Mouse (Mus musculus) gastrocnemius, postnatal 14 days (tissue): Measurements from ENCODE around the gene Bsnd. TPM values are rescaled to one million over a fixed set of nuclear protein-coding genes. Genes with fewer than 3 reads are reported as not detected.

Source experiments
- DNase-seq: peaks from one replicate; pipeline ENCODE4 v3.0.0; 2021; ENCODE audit warnings: mixed read lengths
- intact Hi-C: fragments of 180-260 bp; cut with DNase I; formaldehyde crosslinking; loops from one replicate; pipeline ENCODE4 v1.15.1; 2025; ENCODE audit warnings: low total_unique reads
- long read RNA-seq, 2 experiments: library from polyadenylated mRNA; stranded (forward); transcript quantifications; one replicate each; pipeline ENCODE4 v2.0.0; 2021
- total RNA-seq, 2 experiments: library from RNA; stranded (reverse); gene quantifications; 2 replicates each; pipeline ENCODE4 v1.2.3; 2021

Gene Bsnd
- under 1 TPM in 1 of 2 experiments, not detected in 1; 0.18 TPM for total RNA-seq
- long read RNA-seq, experiment 1, partial matches to known transcripts = 0 of 1 reads
- long read RNA-seq, experiment 1, other reads (novel, unspliced or antisense) = 0 of 1 reads
- long read RNA-seq, experiment 2 = 0 reads

- intact Hi-C loops = no loop called here
- DNase-seq = no peak
Observed at GRCm38 (mm10) chr4:106492116-106492515, at the start of gene Bsnd. Gene Bsnd (minus strand): TSS chr4:106492283.

GRCm38 (mm10) chr4:106541491-106541890 lies 49.4 kb upstream of the Bsnd start:
- intact Hi-C loops = no loop called here
- DNase-seq = no peak

- intact Hi-C loops = no loop called here
- DNase-seq = no peak
Observed at GRCm38 (mm10) chr4:106539756-106540155, 47.7 kb upstream of the Bsnd start.

GRCm38 (mm10) chr4:106534256-106534655 lies 42.2 kb upstream of the Bsnd start:
- no peak for DNase-seq
- intact Hi-C loops = no loop called here

- no peak for DNase-seq
- intact Hi-C loops = no loop called here
Observed at GRCm38 (mm10) chr4:106533421-106534080, 41.5 kb upstream of the Bsnd start.

GRCm38 (mm10) chr4:106530113-106530482 lies 38.0 kb upstream of the Bsnd start:
- DNase-seq = no peak
- intact Hi-C loops = no loop called here

GRCm38 (mm10) chr4:106529375-106530112 lies 37.5 kb upstream of the Bsnd start:
- peak; percentile 87 for DNase-seq

GRCm38 (mm10) chr4:106527856-106528547 lies 35.9 kb upstream of the Bsnd start:
- intact Hi-C loops = no loop called here
- no peak for DNase-seq

More at GRCm38 (mm10) chr4:106529375-106530112, 37.5 kb upstream of the Bsnd start:
- intact Hi-C loops = no loop called here

GRCm38 (mm10) chr4:106525001-106525400 lies 32.9 kb upstream of the Bsnd start:
- intact Hi-C loops = no loop called here
- DNase-seq = no peak

- intact Hi-C loops = no loop called here
- DNase-seq = no peak
Observed at GRCm38 (mm10) chr4:106524131-106524530, 32.0 kb upstream of the Bsnd start.

GRCm38 (mm10) chr4:106522547-106522946 lies 30.5 kb upstream of the Bsnd start:
- intact Hi-C loops = no loop called here
- no peak for DNase-seq

- intact Hi-C loops = no loop called here
Observed at GRCm38 (mm10) chr4:106514606-106515005, 22.5 kb upstream of the Bsnd start.

GRCm38 (mm10) chr4:106509888-106510287 lies 17.8 kb upstream of the Bsnd start:
- DNase-seq = no peak
- intact Hi-C loops = no loop called here

More at GRCm38 (mm10) chr4:106514606-106515005, 22.5 kb upstream of the Bsnd start:
- DNase-seq = no peak

- intact Hi-C loops = no loop called here
- DNase-seq = no peak
Observed at GRCm38 (mm10) chr4:106505453-106506058, 13.5 kb upstream of the Bsnd start.

- intact Hi-C loops = no loop called here
- no peak for DNase-seq
Observed at GRCm38 (mm10) chr4:106503578-106503977, 11.5 kb upstream of the Bsnd start.

- intact Hi-C loops = no loop called here
- DNase-seq = no peak
Observed at GRCm38 (mm10) chr4:106500066-106500465, 8.0 kb upstream of the Bsnd start.

GRCm38 (mm10) chr4:106498471-106498844 lies 6.4 kb upstream of the Bsnd start:
- intact Hi-C loops = no loop called here
- no peak for DNase-seq

GRCm38 (mm10) chr4:106497776-106498470 lies 5.8 kb upstream of the Bsnd start:
- intact Hi-C loops = no loop called here
- no peak for DNase-seq

- no peak for DNase-seq
- intact Hi-C loops = no loop called here
Observed at GRCm38 (mm10) chr4:106496833-106497232, 4.8 kb upstream of the Bsnd start.
